Mouse (Mus musculus): ENCODE measurements at regions not wholly inside any gene's neighbourhood (a gene's known extent, or its start where the extent isn't known, plus 50 kb on each side); places are given as distances from the start of the nearest gene placed in this dataset.

GRCm38 (mm10) chr12:16124906-16125305, 308.2 kb upstream of the Trib2 start:
- Histone ChIP-seq H3K27ac (ENCODE audit: control insufficient read depth, insufficient read depth, low read depth, low read length, poor library complexity) (no peak overlapping the region), H3K4me3 (replicated peaks; ENCODE audit: control insufficient read depth, low read depth, low read length) (no peak overlapping the region), H3K4me1 (ENCODE audit: control insufficient read depth, insufficient read depth, low read length) (no peaks in the 10 kb centered on the region; the same call in 1 of the 2 replicates)
- no peak for TF ChIP-seq CTCF (IDR thresholded peaks at IDR 0.05; ENCODE audit: control insufficient read depth, insufficient read depth, low read length)
- TF ChIP-seq POLR2A (IDR thresholded peaks at IDR 0.05; ENCODE audit: borderline replicate concordance, control insufficient read depth, low read depth, low read length) = no peak
- WGBS = 16% methylated on average over 2 of the region's 2 CpGs

DNA sequence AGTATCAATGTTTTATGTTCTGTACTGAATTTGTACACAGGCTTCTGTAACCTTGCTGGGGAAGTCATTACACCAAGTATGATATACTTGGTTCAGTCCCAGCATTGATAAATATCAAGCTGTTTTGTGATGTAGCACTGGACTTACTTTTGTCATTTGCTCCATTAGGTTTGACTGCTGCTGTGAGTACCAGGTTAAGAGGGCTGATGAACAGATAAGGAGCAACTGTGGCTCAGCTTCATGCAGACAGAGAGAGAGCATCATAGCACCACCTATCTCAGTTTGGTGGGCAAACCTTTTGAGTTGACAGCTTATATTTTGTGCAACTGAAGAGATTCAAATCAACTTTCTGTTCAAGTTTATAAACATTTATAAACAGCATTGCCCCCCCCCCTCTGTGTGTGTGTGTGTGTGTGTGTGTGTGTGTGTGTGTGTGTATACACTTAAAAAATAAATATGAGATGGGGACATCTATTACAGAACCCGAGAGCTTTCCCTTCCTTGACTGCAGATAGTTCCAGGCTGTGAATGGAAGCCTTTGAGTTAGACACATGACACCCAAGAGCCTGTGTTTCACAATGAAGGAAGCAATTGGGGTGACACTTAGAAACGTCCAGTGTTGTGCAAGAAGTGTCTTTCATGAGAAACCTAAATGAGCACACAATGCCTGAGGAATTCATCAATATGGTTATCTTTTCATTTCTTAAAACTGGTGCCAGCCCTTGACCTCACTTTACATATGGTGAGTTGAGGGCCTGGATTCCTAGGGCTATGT, 305.8 kb upstream of the Trib2 start:
- no peaks in the 10 kb centered on the region; the same call in 1 of the 2 replicates for H3K4me1 ChIP-seq (ENCODE audit: control insufficient read depth, insufficient read depth, low read length)
- TF ChIP-seq POLR2A (IDR thresholded peaks at IDR 0.05; ENCODE audit: borderline replicate concordance, control insufficient read depth, low read depth, low read length) (no peak), CTCF (IDR thresholded peaks at IDR 0.05; ENCODE audit: control insufficient read depth, insufficient read depth, low read length) (no peak)
- 22% methylated on average over 2 of the region's 2 CpGs for WGBS

GRCm38 (mm10) chr12:16121787-16122186, 305.1 kb upstream of the Trib2 start:
- WGBS = 19% methylated on average over 6 of the region's 6 CpGs
- Histone ChIP-seq H3K4me1 (ENCODE audit: control insufficient read depth, insufficient read depth, low read length) (no peaks in the 10 kb centered on the region; the same call in 1 of the 2 replicates), H3K4me3 (replicated peaks; ENCODE audit: control insufficient read depth, low read depth, low read length) (no peak overlapping the region), H3K27ac (ENCODE audit: control insufficient read depth, insufficient read depth, low read depth, low read length, poor library complexity) (no peak overlapping the region)
- TF ChIP-seq POLR2A (IDR thresholded peaks at IDR 0.05; ENCODE audit: borderline replicate concordance, control insufficient read depth, low read depth, low read length) (no peak), CTCF (IDR thresholded peaks at IDR 0.05; ENCODE audit: control insufficient read depth, insufficient read depth, low read length) (no peak)

More for the DNA sequence above, 305.8 kb upstream of the Trib2 start:
- Histone ChIP-seq H3K27ac (ENCODE audit: control insufficient read depth, insufficient read depth, low read depth, low read length, poor library complexity) (no peak overlapping the region), H3K4me3 (replicated peaks; ENCODE audit: control insufficient read depth, low read depth, low read length) (no peak overlapping the region)

DNA sequence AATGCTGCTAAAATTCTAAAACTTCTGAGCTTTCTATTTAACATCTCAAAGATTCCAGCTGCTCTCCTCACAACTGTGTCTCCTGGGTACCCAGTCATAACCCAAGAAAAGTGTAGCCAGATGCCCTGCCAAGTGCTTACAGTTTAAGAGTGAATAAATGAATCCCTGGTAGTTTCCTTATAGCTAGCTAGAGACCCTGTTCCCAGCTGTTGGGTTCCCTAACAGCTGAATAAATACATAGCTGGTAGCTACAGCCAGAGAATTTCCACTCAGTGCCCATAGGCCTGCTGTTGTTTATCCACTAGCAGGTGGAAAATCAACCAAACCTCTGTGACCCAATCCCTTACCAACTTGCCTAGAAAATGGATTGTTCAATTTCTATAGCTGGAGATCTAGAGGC, 302.0 kb upstream of the Trib2 start:
- H3K27ac ChIP-seq (ENCODE audit: control insufficient read depth, insufficient read depth, low read depth, low read length, poor library complexity) = no peak overlapping the region
- H3K4me1 ChIP-seq (ENCODE audit: control insufficient read depth, insufficient read depth, low read length) = no peaks in the 10 kb centered on the region; the same call in 1 of the 2 replicates
- TF ChIP-seq CTCF (IDR thresholded peaks at IDR 0.05; ENCODE audit: control insufficient read depth, insufficient read depth, low read length) (no peak), POLR2A (IDR thresholded peaks at IDR 0.05; ENCODE audit: borderline replicate concordance, control insufficient read depth, low read depth, low read length) (no peak)
- H3K4me3 ChIP-seq (replicated peaks; ENCODE audit: control insufficient read depth, low read depth, low read length) = no peak overlapping the region

DNA sequence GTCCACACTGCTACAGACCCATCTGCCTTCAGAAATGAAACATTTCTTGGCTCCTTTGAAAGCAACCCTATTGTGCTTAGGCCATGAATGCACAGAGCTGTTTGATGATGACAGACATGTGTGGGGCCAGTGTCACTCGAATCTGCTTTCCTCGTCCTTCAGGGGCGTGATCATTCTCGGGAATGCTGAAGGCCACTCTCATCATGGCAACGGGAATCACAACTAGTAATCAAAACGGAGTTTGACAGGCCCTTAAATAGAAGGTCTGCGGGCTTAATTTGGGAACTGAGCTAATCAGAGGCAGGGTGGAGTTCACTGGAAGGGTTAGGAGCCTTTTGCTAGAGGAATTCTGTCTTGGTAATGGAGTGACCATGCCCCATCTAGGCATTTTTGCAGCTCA, 290.2 kb upstream of the Trib2 start:
- TF ChIP-seq CTCF (IDR thresholded peaks at IDR 0.05; ENCODE audit: control insufficient read depth, insufficient read depth, low read length) = no peak
- TF ChIP-seq POLR2A (IDR thresholded peaks at IDR 0.05; ENCODE audit: borderline replicate concordance, control insufficient read depth, low read depth, low read length) = no peak
- WGBS = 84% methylated on average over 7 of the region's 7 CpGs
- Histone ChIP-seq H3K4me1 (ENCODE audit: control insufficient read depth, insufficient read depth, low read length) (no peaks in the 10 kb centered on the region), H3K4me3 (replicated peaks; ENCODE audit: control insufficient read depth, low read depth, low read length) (no peak overlapping the region), H3K27ac (ENCODE audit: control insufficient read depth, insufficient read depth, low read depth, low read length, poor library complexity) (no peak overlapping the region)

GRCm38 (mm10) chr12:16098840-16099239, 282.1 kb upstream of the Trib2 start:
- H3K27ac ChIP-seq (ENCODE audit: control insufficient read depth, insufficient read depth, low read depth, low read length, poor library complexity) = no peak overlapping the region
- TF ChIP-seq POLR2A (IDR thresholded peaks at IDR 0.05; ENCODE audit: borderline replicate concordance, control insufficient read depth, low read depth, low read length) (no peak), CTCF (IDR thresholded peaks at IDR 0.05; ENCODE audit: control insufficient read depth, insufficient read depth, low read length) (no peak)
- H3K4me3 ChIP-seq (replicated peaks; ENCODE audit: control insufficient read depth, low read depth, low read length) = no peak overlapping the region
- 50% methylated on average over 7 of the region's 7 CpGs for WGBS
- no peaks in the 10 kb centered on the region for H3K4me1 ChIP-seq (ENCODE audit: control insufficient read depth, insufficient read depth, low read length)

DNA sequence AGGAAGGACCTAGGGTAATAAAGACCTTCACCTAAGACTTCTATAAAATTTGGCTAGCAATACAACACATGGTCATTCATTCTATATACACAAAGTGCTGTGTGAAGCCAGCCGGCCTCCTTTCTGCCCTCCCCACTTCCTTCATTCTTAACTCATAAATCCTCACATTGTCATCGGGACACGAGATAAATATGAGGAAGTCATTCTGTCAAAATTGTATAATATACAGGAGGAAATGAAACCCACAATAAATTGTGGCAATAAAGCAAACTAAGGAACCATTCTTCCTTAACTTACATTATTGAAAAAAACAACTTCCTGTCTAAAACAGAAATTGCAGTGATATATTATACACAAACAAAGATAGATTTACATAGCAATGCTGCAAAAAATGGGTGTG, 275.9 kb upstream of the Trib2 start:
- H3K4me1 ChIP-seq (ENCODE audit: control insufficient read depth, insufficient read depth, low read length) = peaks cover 3% of the 10 kb centered on the region; the same call in 1 of the 2 replicates
- TF ChIP-seq POLR2A (IDR thresholded peaks at IDR 0.05; ENCODE audit: borderline replicate concordance, control insufficient read depth, low read depth, low read length) (no peak), CTCF (IDR thresholded peaks at IDR 0.05; ENCODE audit: control insufficient read depth, insufficient read depth, low read length) (no peak)
- no peak overlapping the region for H3K4me3 ChIP-seq (replicated peaks; ENCODE audit: control insufficient read depth, low read depth, low read length)
- no peak overlapping the region for H3K27ac ChIP-seq (ENCODE audit: control insufficient read depth, insufficient read depth, low read depth, low read length, poor library complexity)
- WGBS = 4% methylated on average over 3 of the region's 3 CpGs

- H3K4me1 ChIP-seq (ENCODE audit: control insufficient read depth, insufficient read depth, low read length) = peaks cover 3% of the 10 kb centered on the region; the same call in 1 of the 2 replicates
- no peak for TF ChIP-seq CTCF (IDR thresholded peaks at IDR 0.05; ENCODE audit: control insufficient read depth, insufficient read depth, low read length)
- TF ChIP-seq POLR2A (IDR thresholded peaks at IDR 0.05; ENCODE audit: borderline replicate concordance, control insufficient read depth, low read depth, low read length) = no peak
- WGBS = 63% methylated on average over 6 of the region's 6 CpGs
- H3K27ac ChIP-seq (ENCODE audit: control insufficient read depth, insufficient read depth, low read depth, low read length, poor library complexity) = no peak overlapping the region
- no peak overlapping the region for H3K4me3 ChIP-seq (replicated peaks; ENCODE audit: control insufficient read depth, low read depth, low read length)
Observed at GRCm38 (mm10) chr12:16091336-16091735, 274.6 kb upstream of the Trib2 start.
